Mouse (Mus musculus) kidney, adult 2 months (tissue): ENCODE measurements around the gene Vars2.

ENCODE experiments used
- CTCF ChIP-seq: fragments of 200-500 bp; conservative IDR thresholded peaks from 2 replicates; pipeline ENCODE4 v1.5.1; 2011; ENCODE audit warnings: low read depth, mild to moderate bottlenecking, control low read depth, low read length, moderate library complexity, mixed read lengths; ENCODE audit not compliant: insufficient read depth, insufficient read length
- POLR2A ChIP-seq: fragments of 200-500 bp; IDR thresholded peaks from one replicate; pipeline ENCODE4 v1.6.1; 2011; ENCODE audit warnings: low read depth, low read length, control low read depth

DNA sequence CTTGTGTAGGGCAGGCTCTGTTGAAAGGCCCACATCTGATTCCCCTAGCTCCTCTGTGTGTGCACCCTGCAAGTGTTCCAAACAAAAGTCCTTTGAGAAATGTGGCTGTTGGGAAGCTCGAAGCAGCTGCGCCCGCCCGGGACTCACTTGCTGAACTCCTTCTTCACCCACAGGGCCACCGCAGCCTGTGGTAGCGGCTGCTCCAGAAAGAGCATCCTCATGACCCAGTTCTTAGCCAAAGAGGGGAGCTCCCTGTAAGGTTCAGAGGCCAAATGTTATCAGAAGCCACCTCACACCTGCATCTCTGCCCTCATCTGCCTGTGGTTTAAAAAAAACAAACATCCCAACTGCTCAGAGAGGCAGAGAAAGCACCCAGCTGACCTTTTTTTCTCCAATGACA is 4.5 kb upstream of the Vars2 start:
- TF ChIP-seq CTCF (no peak), POLR2A (no peak)
